Mouse (Mus musculus) fibroblast of lung, adult 2 months (primary cell): ENCODE data around the gene Ttll4.

Source experiments
- DNase-seq: peaks from one replicate; pipeline ENCODE4 v3.0.0-alpha.2; 2011; ENCODE audit warnings: low read depth

The Ttll4 gene

GRCm38 (mm10) chr1:74661448-74662195 is at the start of gene Ttll4:
Gene Ttll4 (plus strand): TSS chr1:74661745.
- peak; percentile 75 for DNase-seq

- DNase-seq, result no peak
Observed at GRCm38 (mm10) chr1:74624183-74624582, 37.4 kb upstream of the Ttll4 start.

DNA sequence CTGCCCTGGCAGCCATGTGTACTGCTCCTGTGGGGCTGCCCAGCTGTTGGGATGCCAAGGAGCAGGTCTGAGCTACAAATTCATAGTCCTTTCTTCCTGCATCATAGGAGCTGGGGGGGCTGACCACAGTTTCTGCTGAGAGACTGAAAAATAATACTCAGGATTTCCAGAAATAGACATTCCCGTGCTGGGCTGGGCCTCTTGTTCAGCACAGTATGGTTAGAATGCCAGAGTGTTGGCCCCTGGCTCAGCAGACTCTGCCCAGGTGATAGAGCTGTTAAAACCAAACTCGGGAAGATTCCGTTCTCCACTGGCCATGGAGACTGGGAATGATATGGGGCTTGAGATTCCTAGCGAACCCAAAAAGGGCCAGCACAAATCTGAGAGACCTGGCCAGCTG is 35.5 kb upstream of the Ttll4 start:
- DNase-seq, result no peak

GRCm38 (mm10) chr1:74628001-74628400 is 33.5 kb upstream of the Ttll4 start:
- DNase-seq, result no peak

DNA sequence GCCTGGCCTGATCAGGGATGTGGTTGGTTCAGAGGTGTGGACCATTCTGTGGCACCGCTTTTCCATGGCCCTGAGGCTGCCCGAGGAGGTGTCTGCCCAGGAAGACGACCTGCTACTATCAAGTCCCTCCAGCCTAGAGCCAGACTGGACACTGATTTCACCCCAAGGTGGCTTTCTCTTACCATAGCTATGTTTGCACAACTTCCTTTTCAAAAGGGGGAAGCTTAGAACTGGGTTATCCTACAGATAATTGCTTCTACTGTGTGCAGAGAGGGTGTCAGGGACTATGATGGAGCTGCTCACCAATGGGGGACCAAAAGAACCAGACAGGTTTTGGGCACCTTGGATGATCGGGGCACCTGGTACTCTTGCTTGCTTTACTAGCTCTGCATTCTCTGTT is 28.8 kb upstream of the Ttll4 start:
- no peak for DNase-seq

DNA sequence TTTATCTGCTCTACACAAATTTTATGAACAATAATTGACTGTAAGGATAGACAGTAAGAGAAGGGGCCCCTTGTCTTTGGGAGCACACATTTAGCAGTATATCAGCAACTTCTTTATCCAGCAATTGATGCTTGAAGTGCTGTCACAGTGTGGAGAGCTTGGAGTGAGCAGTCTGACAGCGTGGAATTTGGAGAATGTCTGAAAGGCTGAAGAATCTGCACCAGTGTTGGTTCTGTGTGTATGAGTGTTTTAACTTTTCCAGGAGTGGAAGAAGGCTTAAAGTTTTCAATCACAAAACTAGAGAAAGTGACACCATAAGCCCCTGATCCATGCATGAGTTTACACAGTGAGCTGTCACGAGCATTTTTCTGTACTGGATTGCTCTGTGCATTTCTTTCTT is 18.0 kb upstream of the Ttll4 start:
- no peak for DNase-seq

DNA sequence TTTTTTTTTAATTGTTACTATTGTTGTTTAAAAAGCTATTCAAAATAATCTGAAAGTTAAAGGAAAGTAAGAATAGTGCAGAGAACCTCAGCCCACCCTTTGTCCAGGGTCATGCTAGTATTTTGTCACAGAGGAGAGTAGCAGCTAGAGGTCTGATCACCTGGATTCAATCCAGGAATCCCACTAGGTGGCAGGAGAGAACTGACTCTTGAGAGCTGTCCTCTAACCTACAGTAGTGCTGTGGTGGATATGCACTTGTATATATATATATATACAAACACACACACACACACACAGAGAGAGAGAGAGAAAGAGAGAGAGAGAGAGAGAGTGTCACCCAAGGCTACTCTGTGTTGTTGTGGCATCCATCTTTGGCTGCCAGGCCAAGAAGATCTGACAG is 17.6 kb upstream of the Ttll4 start:
- DNase-seq, result no peak

- no peak for DNase-seq
Observed at GRCm38 (mm10) chr1:74662253-74662865, 814 bp downstream of the Ttll4 start.

GRCm38 (mm10) chr1:74665153-74665552 is 3.6 kb downstream of the Ttll4 start:
- no peak for DNase-seq

DNA sequence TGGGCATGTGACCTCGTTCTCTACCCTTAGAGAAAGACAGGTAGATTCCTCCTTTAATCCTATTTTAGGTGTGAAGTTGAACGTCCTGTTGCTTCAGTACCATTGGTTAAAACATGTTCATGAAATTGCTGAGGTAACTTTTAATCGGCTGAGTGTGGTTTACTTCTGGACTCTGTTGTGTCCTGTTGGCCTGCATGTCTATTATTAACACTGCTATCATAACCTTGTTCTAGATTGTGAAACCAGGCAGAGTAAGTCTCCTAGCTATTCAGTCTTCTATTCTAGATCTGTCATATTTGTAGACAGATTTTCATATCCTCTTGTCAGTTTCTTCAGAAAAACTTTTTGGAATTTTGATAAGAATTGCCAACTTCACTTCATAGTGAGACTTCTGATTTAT is 6.8 kb downstream of the Ttll4 start:
- DNase-seq, result no peak

GRCm38 (mm10) chr1:74672731-74673130 is 11.2 kb downstream of the Ttll4 start:
- DNase-seq, result peak; percentile 30

GRCm38 (mm10) chr1:74676863-74677262 is 15.3 kb downstream of the Ttll4 start:
- DNase-seq, result no peak

DNA sequence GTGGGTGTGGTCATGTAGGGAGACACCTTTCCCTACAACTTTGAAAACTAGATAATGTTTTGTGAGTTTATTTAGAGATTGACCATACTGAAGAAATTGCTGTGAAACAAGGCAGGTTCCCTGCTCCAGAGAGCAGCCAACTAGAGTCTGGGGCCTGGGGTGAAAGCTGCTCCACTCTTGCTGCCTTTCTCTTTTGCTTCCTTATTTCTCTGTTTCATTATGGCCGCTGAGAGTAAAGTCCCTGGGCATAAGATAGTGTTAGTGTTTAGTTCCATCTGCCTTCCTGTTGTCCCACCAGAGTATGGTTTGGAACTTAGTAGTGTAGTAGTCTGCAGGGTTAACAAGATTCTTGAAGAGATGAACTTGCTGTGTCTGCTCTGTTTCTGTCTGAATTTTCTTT is 16.3 kb downstream of the Ttll4 start:
- no peak for DNase-seq

DNA sequence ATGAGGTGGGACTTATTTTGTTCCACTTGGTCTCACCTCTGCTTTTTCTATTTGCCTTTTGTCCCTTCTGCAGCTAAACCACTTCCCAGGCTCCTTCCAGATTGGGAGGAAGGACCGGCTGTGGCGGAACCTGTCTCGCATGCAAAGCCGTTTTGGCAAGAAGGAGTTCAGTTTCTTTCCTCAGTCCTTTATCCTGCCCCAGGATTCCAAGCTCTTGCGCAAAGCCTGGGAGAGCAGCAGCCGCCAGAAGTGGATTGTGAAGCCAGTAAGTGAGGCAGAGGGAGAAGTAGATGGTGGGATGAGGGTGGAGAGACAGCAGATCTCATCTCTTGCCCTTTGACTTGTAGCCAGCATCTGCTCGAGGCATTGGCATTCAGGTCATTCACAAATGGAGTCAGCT is 25.6 kb downstream of the Ttll4 start:
- no peak for DNase-seq

DNA sequence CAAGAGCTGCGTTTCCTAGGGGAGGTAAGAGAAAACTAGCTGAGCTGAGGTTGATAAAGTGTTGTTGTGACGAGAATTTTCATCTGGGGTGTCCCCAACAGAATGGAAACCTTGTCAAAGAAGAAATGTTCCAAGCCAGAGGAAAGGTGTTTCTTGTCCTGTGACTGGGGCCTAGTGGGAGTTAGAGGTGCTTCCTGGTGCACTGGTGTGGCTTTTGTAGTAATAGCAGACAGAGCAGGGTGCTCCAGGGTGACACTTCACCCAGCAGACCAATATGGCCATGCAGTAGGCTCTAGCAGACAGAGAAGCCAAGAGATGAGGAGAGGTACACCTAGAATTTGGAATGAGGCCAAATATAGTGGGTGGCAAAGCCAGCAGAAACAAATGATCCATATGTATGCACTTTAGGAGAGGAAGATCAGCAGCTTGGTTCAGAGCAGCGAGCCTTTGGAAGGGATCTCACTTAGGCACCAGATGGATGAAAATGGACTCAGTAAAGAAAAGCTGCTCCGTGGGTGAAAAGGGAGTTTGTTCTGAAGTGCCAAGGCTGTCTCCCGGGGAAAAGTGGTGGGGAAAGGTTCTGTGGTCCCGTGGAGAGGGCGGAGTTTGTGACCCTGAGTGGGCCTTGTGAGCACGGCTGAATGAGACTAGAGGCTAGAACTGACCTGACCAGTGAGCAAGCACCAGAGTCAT is 32.5 kb downstream of the Ttll4 start:
- no peak for DNase-seq

DNA sequence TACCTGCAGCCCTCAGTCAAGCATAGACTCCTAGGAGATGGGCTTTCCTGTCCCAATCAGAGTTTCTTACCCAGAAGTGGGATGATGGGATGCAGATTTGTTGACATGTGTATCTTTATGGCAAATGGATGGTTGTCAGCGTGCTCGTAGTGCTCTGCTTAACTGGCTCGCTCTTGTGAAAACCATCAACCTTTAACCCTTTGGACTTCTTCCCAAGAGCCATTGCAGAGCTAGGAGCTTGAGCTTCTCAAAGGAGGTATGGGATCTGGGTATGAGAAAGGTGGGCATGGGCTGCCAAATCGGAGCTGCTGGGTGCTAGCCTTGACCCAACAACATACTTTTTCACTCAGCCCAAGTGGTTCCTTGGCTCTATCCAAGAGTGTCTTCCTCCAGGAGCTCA is 34.3 kb downstream of the Ttll4 start:
- DNase-seq, result no peak

DNA sequence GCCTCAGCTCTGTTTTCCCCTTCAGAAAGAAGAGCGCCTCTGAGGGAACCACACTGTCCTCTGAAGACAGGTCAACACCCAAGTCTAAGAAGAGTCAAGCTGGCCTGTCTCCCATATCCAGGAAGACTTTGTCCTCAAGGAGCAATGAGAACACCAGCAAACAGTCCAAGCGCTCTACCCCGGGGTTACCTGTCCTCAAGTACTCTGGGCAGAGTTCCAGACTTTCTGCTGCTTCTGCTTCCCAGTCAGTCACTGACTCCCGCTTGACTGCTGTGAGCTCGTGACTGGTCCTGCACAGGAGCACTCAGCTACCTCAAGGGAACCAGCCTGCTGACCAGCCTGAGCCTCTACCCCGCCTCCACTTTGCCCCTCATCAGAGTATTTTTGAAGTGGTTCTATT is 35.9 kb downstream of the Ttll4 start:
- DNase-seq, result no peak

DNA sequence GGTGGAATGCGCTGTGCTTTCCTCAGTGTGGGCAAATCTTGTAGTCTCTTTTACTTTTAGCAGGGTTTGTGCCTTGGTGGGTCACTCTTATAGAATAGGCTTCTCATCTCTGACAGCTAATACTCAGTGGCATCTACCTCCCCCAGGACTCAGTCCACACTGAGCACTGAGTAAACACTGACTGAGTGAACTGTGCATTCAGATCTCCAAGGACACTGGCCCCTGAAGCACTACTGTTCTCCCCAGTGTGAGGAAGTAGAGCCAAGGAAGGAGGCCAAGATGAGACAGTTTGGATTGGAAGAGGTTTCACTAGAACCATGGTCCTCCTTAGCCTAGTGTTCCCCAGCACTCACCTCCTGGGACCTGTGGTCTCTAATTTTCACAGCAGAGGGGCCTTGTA is 36.8 kb downstream of the Ttll4 start:
- DNase-seq, result no peak

DNA sequence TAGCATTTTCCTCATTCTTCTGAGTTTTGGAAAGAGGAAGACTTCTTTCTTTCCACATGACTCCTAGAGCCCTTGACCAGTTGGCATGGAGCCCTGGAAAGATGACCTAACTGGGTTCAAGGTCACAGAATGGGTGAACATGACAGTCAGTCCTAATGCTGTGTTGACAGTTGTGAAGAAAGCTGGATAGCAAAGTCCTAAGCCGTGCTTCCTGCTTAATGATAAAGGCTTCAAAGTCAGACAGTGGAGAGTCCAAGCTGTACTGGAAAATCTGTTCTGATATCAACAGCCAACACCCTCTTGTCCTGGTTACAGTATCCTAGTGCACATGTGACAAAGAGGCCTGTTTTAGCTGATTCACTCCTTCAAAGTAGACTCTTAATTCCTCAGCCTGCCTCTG is 37.2 kb downstream of the Ttll4 start:
- no peak for DNase-seq

DNA sequence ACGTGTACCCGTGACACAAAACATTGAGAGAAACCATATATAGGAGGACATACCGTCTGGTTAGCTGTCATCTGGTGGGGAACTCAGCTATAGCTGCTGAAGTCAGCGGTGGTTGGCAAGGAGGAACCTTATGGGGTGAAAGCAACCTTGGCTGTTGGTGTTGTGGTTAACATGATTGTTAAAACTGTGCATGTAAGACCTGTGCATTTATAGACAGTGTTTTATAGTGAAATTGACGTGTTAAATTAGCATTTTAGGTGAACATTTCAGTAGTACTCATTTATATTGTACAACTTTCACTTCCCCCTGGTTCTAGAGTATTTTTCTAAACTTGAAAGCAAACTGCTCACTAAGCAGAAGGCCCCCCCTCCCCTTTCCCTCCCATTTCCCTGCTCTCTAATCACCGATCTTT is 40.6 kb downstream of the Ttll4 start:
- no peak for DNase-seq

GRCm38 (mm10) chr1:74704156-74704555 is 42.6 kb downstream of the Ttll4 start:
- no peak for DNase-seq

DNA sequence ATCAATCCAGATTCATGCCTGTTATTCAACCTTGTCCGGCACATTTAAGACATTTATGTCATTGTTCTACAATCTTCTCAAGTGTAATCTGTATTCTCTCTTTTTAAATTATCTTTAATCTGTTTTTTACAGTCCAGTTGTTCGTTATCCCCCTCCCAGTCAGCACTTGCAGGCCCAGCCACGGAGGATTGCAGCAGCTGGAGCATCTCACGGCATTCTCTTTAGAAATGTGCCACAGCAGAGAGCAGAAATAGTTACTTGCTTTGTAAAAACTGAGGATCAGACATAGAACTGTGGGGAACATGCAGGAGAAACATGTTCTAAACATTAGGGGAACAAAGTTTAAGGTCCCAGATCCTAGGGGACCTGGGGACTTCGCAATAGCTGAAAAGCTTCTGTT is 43.5 kb downstream of the Ttll4 start:
- no peak for DNase-seq

GRCm38 (mm10) chr1:74709566-74709965 is 48.0 kb downstream of the Ttll4 start:
- no peak for DNase-seq
